Mouse (Mus musculus): ENCODE results near the gene U2af2. TPM values are rescaled to one million over a fixed set of nuclear protein-coding genes. Genes with fewer than 3 reads are reported as not detected.

Gene U2af2
- polyA plus RNA-seq (2014; fragmentation: Illumina TruSeq; extraction: RNeasy Lipid Tissue Mini Kit (QIAGEN cat#74804); ENCODE audit: low read depth, low replicate concordance): 85.2 TPM

DNA sequence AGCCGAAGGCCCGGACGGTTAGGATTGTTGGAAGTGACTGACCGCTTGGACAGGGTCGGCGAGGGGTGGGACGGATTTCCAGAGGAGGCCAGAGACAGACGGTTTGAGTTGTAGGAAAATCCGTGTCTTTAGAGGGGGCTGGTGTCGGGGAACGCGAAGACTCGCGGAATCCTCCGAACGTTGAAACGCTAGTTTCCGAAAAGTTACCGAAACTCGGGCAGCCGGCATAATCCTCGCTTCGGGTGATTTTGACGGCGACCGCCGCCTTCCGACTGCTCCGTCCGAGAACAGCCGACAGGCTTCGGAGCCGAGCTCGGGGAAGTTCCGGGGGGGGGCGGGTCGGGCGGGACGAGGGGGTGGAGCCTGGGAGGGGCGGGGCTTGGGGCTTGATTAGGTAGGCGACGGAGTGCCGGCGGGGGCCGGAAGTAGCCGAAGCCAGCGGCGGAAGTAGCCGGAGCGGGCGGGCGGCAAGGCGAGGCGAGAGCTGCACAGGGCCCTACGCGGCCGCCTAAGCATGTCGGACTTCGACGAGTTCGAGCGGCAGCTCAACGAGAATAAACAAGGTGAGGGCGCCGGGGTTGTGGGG, at the start of gene U2af2:
U2af2 (plus strand) TSS at position 370 of the 586 bp plus-strand sequence.

GRCm38 (mm10) chr7:5014251-5015117, 47.5 kb upstream of the U2af2 start, which contains the start of the genes Zfp524 and Fiz1:
Zfp524 (plus strand) TSS chr7:5014415.
Fiz1 (minus strand) TSS chr7:5014697.

GRCm38 (mm10) chr7:5015118-5016001, 46.6 kb upstream of the U2af2 start, which contains the start of gene Gm44973:
Gm44973 (plus strand) TSS chr7:5015496.

GRCm38 (mm10) chr7:5020000-5020681, 41.8 kb upstream of the U2af2 start, which contains the start of the genes Zfp865 and Ccdc106:
Zfp865 (plus strand) TSS chr7:5020376.
Ccdc106 (plus strand) TSS chr7:5020553.

GRCm38 (mm10) chr7:5033818-5034217, 28.1 kb upstream of the U2af2 start, which contains the start of gene 4632433K11Rik:
4632433K11Rik (plus strand) TSS chr7:5034118.

DNA sequence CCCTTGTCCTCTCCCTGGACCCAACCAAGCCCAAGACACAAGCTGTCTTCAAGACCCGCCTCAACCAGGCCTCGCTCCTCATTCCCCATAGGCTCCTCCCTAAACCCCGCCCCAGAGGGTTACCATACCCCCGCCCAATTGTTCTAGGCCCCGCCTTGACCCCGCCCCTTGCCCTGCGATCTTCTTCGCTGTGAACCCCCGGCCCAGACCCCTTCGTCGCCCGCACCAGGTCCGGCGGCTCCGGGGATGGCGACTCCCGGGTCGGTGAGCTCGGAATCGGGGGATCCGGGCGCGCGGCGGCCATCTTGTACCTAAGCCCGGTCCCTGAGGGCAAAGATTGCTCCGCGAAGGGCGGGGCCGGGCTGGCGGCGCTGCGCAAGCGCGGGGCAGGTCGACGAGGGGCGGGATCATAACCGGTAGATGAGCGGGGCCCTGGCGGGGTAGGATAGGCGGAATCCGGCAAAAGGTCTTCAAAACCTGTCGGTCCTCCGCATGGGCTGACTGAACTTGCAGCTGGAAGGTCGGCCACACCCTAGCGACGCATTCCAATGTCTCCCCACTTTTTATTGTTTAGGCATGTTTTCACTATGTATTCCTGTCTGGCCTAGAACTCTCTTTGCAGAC, 23.7 kb upstream of the U2af2 start, which contains the start of gene Zfp784:
Zfp784 (minus strand) TSS at position 338 of the 624 bp plus-strand sequence.

DNA sequence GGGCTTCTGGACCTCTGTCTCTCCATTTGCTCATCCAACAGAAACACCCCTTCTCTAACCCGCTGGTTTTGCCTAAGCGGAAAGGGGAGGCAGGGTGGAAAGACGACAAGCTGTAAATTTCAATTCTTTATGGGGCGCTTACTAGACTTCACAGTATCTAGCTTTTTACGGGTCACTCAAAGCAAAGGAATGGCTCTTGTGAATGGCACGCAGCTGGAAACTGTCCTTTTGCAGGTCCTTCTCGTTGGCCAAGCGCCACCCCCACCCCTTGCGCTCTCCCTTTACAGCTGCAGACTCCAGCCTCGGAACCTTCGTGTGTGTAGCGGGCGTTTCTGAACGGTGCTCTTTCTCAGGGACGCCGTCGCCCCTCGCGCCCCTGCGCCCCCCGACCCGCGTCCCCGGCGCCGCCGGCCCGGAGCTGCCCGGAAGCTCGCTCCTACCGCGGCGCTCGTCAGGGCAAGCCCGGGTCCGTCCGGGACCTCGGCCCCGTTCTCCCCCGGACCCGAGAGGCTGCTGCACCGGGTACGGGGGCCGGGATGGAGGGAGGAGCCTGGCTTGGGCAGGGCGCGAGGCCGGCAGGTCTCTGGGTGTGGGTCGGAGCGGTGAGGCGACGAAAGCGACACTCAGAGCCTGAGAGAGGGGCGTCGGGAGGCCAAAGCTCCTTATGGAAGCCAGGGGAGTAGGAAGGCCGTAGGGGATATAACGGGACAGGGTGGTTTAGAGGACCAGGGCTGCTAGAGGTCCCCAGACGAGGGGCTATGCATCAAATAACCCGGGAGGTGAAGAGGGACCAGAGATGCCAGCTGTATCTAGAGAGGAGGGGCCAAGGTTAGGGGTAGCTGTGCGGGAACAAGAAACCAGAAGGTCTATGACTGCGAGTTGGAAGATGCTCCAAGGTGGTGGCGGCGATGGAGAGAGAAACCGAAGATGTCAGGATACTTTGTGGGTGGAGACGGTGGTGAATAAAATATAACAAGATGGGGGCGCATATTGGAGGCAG, 10.4 kb upstream of the U2af2 start, which contains the start of gene Zfp580:
Zfp580 (plus strand) TSS at position 346 of the 1,000 bp plus-strand sequence.

DNA sequence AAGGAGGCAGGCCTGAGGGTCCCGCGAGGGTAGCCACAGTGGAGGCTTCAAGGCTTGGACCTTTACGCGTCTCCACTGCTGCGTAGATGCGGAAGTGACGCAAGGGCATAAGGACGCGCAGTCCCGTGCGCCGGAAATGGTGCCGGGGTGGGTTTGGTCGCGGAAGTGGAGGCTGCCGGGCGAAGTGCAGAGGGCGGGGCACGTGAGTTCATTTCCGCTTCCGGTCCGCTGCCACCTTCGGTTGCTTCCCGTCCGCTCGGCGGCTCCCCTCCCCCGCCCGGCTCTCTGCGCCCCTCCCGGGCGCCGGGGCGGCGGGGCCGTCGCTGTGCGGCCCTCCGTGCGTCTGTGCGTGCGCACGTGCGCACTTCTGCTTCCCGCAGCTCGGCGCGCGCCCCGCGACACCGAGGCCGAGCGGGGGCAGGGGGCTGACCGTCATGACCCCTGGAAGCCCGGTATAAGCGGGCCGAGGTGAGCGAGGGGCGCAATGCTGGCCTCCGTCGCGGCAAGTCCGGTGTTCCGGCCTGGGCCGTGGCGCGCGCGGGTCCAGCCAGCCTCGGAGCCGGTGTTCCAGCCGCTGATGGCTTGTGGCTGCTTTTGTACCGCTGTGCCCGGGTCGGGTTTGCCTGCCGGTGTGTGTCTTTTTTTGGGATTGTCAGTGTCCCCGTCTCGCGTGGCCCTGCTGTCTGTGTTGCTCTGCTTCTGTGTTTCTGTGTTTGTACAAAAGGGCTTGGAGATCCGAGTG, 18.2 kb downstream of the U2af2 start, which contains the start of gene Epn1:
Epn1 (plus strand) TSS at position 226 of the 742 bp plus-strand sequence.

DNA sequence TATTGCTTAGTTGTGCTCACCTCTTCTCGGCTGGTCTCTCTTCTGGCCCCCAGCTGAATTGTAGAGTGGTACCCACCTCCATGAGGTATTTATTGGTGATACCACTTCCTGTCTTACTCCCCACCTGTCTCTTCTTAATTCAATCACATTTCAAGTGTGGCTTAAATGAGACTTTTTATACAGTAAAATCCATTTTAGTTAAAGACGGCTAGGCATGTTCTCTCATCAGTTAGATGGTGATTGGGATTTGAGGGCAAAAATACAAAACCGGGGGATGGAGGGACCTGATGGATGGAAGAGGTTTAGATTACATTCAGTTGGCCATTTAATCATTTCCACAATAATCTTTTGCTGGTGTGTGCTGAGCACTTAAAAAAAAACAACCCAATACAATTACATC, 54.9 kb downstream of the U2af2 start, which contains the start of gene Rfpl4:
Rfpl4 (minus strand) TSS at position 101 of the 400 bp plus-strand sequence.

GRCm38 (mm10) chr7:5125549-5126406, 63.8 kb downstream of the U2af2 start, which contains the start of gene Rasl2-9:
Rasl2-9 (minus strand) TSS chr7:5125950.

Other genes starting within 250 kb of the U2af2 start
- gene Ube2s, start 249.6 kb upstream of the U2af2 start, polyA plus RNA-seq (2014; fragmentation: Illumina TruSeq; extraction: RNeasy Lipid Tissue Mini Kit (QIAGEN cat#74804); ENCODE audit: low read depth, low replicate concordance): 101 TPM
- not detected for gene Shisa7, start 217.4 kb upstream of the U2af2 start, polyA plus RNA-seq (2014; fragmentation: Illumina TruSeq; extraction: RNeasy Lipid Tissue Mini Kit (QIAGEN cat#74804); ENCODE audit: low read depth, low replicate concordance)
- gene Isoc2b, start 191.9 kb upstream of the U2af2 start, polyA plus RNA-seq (2014; fragmentation: Illumina TruSeq; extraction: RNeasy Lipid Tissue Mini Kit (QIAGEN cat#74804); ENCODE audit: low read depth, low replicate concordance): 13.4 TPM
- gene Isoc2a, start 185.0 kb upstream of the U2af2 start, polyA plus RNA-seq (2014; fragmentation: Illumina TruSeq; extraction: RNeasy Lipid Tissue Mini Kit (QIAGEN cat#74804); ENCODE audit: low read depth, low replicate concordance): 45.8 TPM
- gene Gm36210, start 155.6 kb upstream of the U2af2 start, polyA plus RNA-seq (2014; fragmentation: Illumina TruSeq; extraction: RNeasy Lipid Tissue Mini Kit (QIAGEN cat#74804); ENCODE audit: low read depth, low replicate concordance): not detected
- gene Zfp628, start 146.9 kb upstream of the U2af2 start, polyA plus RNA-seq (2014; fragmentation: Illumina TruSeq; extraction: RNeasy Lipid Tissue Mini Kit (QIAGEN cat#74804); ENCODE audit: low read depth, low replicate concordance): 4.9 TPM
- gene Nat14, start 140.1 kb upstream of the U2af2 start, polyA plus RNA-seq (2014; fragmentation: Illumina TruSeq; extraction: RNeasy Lipid Tissue Mini Kit (QIAGEN cat#74804); ENCODE audit: low read depth, low replicate concordance): 4.8 TPM
- 4.7 TPM for gene Ssc5d, start 136.4 kb upstream of the U2af2 start, polyA plus RNA-seq (2014; fragmentation: Illumina TruSeq; extraction: RNeasy Lipid Tissue Mini Kit (QIAGEN cat#74804); ENCODE audit: low read depth, low replicate concordance)
- 56.6 TPM for gene Sbk2, start 97.7 kb upstream of the U2af2 start, polyA plus RNA-seq (2014; fragmentation: Illumina TruSeq; extraction: RNeasy Lipid Tissue Mini Kit (QIAGEN cat#74804); ENCODE audit: low read depth, low replicate concordance)
- 60.8 TPM for gene Sbk3, start 91.0 kb upstream of the U2af2 start, polyA plus RNA-seq (2014; fragmentation: Illumina TruSeq; extraction: RNeasy Lipid Tissue Mini Kit (QIAGEN cat#74804); ENCODE audit: low read depth, low replicate concordance)
- gene Zfp579, start 66.0 kb upstream of the U2af2 start, polyA plus RNA-seq (2014; fragmentation: Illumina TruSeq; extraction: RNeasy Lipid Tissue Mini Kit (QIAGEN cat#74804); ENCODE audit: low read depth, low replicate concordance): 25.1 TPM
- gene Zfp524, start 47.7 kb upstream of the U2af2 start, polyA plus RNA-seq (2014; fragmentation: Illumina TruSeq; extraction: RNeasy Lipid Tissue Mini Kit (QIAGEN cat#74804); ENCODE audit: low read depth, low replicate concordance): 14.0 TPM
- gene Fiz1, start 47.4 kb upstream of the U2af2 start, polyA plus RNA-seq (2014; fragmentation: Illumina TruSeq; extraction: RNeasy Lipid Tissue Mini Kit (QIAGEN cat#74804); ENCODE audit: low read depth, low replicate concordance): 17.3 TPM
- gene Gm44973, start 46.6 kb upstream of the U2af2 start, polyA plus RNA-seq (2014; fragmentation: Illumina TruSeq; extraction: RNeasy Lipid Tissue Mini Kit (QIAGEN cat#74804); ENCODE audit: low read depth, low replicate concordance): not detected
- 11.4 TPM for gene Zfp865, start 41.8 kb upstream of the U2af2 start, polyA plus RNA-seq (2014; fragmentation: Illumina TruSeq; extraction: RNeasy Lipid Tissue Mini Kit (QIAGEN cat#74804); ENCODE audit: low read depth, low replicate concordance)
- not detected for gene Ccdc106, start 41.6 kb upstream of the U2af2 start, polyA plus RNA-seq (2014; fragmentation: Illumina TruSeq; extraction: RNeasy Lipid Tissue Mini Kit (QIAGEN cat#74804); ENCODE audit: low read depth, low replicate concordance)
- not detected for gene 4632433K11Rik, start 28.0 kb upstream of the U2af2 start, polyA plus RNA-seq (2014; fragmentation: Illumina TruSeq; extraction: RNeasy Lipid Tissue Mini Kit (QIAGEN cat#74804); ENCODE audit: low read depth, low replicate concordance)
- gene Zfp784, start 23.7 kb upstream of the U2af2 start, polyA plus RNA-seq (2014; fragmentation: Illumina TruSeq; extraction: RNeasy Lipid Tissue Mini Kit (QIAGEN cat#74804); ENCODE audit: low read depth, low replicate concordance): 8.3 TPM
- gene Zfp580, start 10.6 kb upstream of the U2af2 start, polyA plus RNA-seq (2014; fragmentation: Illumina TruSeq; extraction: RNeasy Lipid Tissue Mini Kit (QIAGEN cat#74804); ENCODE audit: low read depth, low replicate concordance): 3.2 TPM
- gene Epn1, start 18.1 kb downstream of the U2af2 start, polyA plus RNA-seq (2014; fragmentation: Illumina TruSeq; extraction: RNeasy Lipid Tissue Mini Kit (QIAGEN cat#74804); ENCODE audit: low read depth, low replicate concordance): 140 TPM
- not detected for gene Rfpl4, start 54.8 kb downstream of the U2af2 start, polyA plus RNA-seq (2014; fragmentation: Illumina TruSeq; extraction: RNeasy Lipid Tissue Mini Kit (QIAGEN cat#74804); ENCODE audit: low read depth, low replicate concordance)
- gene Rasl2-9, start 63.8 kb downstream of the U2af2 start, polyA plus RNA-seq (2014; fragmentation: Illumina TruSeq; extraction: RNeasy Lipid Tissue Mini Kit (QIAGEN cat#74804); ENCODE audit: low read depth, low replicate concordance): 7.9 TPM
- gene Vmn1r55, start 87.5 kb downstream of the U2af2 start, polyA plus RNA-seq (2014; fragmentation: Illumina TruSeq; extraction: RNeasy Lipid Tissue Mini Kit (QIAGEN cat#74804); ENCODE audit: low read depth, low replicate concordance): not detected
- not detected for gene Vmn1r56, start 134.6 kb downstream of the U2af2 start, polyA plus RNA-seq (2014; fragmentation: Illumina TruSeq; extraction: RNeasy Lipid Tissue Mini Kit (QIAGEN cat#74804); ENCODE audit: low read depth, low replicate concordance)
- gene Vmn1r57, start 156.3 kb downstream of the U2af2 start, polyA plus RNA-seq (2014; fragmentation: Illumina TruSeq; extraction: RNeasy Lipid Tissue Mini Kit (QIAGEN cat#74804); ENCODE audit: low read depth, low replicate concordance): not detected

All from heart, adult 10 weeks (tissue).